Mouse (Mus musculus) neural tube, embryonic 10.5 days (tissue): ENCODE measurements at regions not wholly inside any gene's neighbourhood (a gene's known extent, or its start where the extent isn't known, plus 50 kb on each side); places are given as distances from the start of the nearest gene placed in this dataset.
"Not testable (repeated sequence)": the region's sequence is repeated elsewhere in the genome, so short reads cannot be mapped to it uniquely, and the experiment has no call there.

ENCODE experiments used
- DNase-seq: peaks from one replicate; pipeline ENCODE4 v3.0.0-alpha.2; 2017; ENCODE audit warnings: low spot score; ENCODE audit errors: extremely low spot score

DNA sequence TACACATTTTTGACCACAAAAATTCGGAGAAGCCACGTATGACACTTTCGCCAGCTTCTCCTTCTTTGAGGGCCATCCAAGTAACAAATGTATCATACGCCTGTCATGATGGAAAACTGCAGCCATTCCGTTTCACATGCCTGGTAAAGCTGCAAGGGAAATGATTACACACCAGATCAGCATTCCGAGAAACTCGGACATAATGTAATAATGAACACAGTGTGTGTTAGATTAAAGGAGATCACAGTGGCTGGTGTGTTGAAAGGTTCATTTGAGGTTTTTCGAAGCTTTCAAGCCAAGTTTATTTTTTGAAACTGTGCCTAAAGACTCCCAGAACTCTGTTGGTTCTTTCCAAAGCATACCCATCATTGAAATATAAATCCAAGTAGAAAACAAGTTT is 137.8 kb upstream of the Mad2l1 start:
- no peak for DNase-seq

DNA sequence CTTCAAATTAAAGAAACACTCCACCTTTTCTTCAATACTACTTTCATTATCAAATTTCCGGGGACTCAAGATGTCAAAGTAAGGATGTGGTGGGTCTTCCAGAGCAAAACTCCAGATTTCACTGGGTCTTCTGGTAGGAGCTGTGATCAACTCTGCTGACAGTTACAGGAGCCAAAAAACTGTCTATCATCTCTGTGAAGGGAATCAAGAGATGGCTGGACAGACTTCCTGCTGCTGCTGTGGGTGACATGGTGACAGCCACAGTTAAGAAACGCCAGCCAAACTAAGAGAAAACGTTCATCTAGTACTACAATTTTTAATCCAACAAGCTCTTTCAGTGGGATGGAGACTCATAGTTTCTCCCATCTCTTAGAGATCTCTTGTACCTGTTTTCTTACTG is 136.5 kb upstream of the Mad2l1 start:
- no peak for DNase-seq

DNA sequence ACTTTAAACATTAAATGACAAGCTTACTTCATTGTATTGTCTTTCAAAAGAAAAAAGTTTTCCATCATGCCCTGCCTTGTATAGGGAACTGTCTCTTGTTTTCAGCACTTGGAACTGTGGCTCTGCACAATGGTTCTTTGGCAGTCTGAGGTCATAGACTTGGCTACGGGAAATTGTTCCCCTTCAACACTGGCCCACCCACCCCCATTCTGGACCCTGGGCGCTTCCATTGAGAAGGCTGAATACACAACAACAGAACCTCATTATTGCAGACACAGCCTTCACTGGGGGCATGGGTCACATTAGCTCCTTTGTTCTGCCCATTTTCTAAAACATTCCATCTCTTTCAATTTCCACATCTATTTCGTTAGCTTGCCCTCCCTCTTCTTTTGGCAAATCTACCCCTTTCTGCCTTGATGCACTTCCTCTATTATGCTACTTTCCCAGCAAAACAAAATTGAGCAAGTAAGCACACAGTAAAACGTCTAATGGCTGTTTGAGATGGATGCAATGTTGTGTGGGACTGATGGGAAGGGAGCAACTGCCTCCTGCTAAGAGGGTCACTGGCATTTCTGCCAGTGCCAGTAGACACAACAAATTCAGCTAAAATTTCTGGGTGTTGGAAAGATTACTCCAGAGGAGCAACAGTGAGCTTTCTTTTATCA is 136.0 kb upstream of the Mad2l1 start:
- peak; percentile 26 for DNase-seq

DNA sequence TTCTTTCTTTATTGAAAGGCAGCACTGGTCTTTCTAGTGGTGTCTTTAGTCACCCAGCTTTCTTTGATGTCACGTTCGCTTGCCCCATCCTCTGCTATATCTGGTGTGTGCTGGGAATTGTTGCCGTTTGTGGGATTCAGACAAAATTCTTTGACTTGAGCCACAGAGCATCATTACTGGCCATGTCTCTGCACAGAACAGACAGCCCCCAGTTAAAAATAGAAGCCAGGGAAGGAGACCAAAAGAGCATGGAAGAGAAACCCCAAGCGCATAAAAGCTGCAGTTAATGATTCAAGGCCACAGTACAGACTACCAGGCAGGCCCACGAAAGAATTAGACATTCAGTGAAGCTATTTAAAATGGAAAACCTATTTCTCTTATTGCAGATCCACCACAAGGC is 133.7 kb upstream of the Mad2l1 start:
- DNase-seq, result no peak

GRCm38 (mm10) chr6:66401868-66402440 is 133.2 kb upstream of the Mad2l1 start:
- peak; percentile 22 for DNase-seq

- peak; percentile 28 for DNase-seq
These were observed 120.4 kb upstream of the Mad2l1 start for GRCm38 (mm10) chr6:66414822-66415221.

- peak; percentile 41 for DNase-seq
These were observed 115.6 kb upstream of the Mad2l1 start for GRCm38 (mm10) chr6:66419452-66420041.

- DNase-seq, result no peak
These were observed 106.8 kb upstream of the Mad2l1 start for GRCm38 (mm10) chr6:66428370-66428769.

GRCm38 (mm10) chr6:66450408-66450807 is 84.8 kb upstream of the Mad2l1 start:
- DNase-seq, result not testable (repeated sequence)

GRCm38 (mm10) chr6:66458172-66458571 is 77.0 kb upstream of the Mad2l1 start:
- no peak for DNase-seq

DNA sequence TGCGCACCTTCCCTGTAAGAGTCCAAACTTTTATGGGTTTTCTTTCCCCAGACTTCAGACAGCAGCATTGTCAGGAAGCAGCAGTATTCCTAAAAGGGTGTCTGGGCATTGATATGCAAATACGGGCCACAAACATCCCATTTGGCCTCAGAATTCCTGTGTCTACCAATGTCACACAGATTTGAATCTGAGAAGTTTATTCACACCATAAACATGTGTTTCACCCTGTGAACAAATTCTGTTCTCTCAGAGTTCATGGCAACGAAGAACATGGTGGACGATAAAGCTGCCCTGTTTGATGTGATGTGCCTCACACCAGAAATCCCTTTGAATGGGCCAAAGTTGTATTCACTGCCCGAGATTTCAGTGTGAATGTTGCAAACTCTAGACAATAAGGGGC is 70.7 kb upstream of the Mad2l1 start:
- DNase-seq, result no peak

DNA sequence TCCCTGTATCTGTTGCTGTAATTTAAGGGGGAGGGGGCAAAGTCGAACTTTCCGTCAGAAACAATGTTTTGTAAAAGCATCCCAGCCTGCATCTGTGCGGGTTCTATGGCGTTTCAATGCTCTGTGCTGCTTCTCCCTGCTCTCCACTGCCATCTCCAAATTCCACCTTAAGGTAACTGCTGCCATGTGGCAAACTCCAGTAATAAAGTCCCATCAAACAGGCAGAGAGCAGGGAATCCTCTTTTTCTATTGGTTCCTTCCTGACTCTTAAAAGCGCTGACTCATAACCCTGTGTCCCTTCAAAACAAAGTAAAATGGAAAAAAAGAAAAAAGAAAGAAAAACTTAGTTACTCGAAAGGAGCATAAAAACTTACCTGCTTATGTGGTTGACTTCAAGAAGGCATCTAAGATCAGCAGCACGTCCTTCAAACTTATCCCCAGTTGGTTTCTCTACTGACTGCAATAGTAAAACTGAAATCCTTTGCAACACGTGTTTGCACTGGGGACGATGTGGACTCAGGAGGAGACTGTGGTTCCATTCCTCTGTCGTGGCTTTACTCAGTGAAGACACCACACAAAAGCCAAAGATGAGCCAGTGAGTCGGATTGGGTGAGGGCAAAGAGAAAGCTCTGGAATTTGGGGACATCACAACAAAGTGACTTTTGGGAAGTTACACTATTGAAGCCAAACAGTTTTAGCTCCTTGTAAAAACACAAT is 69.9 kb upstream of the Mad2l1 start:
- DNase-seq, result no peak

- DNase-seq, result no peak
These were observed 68.4 kb upstream of the Mad2l1 start for GRCm38 (mm10) chr6:66466757-66467156.

- no peak for DNase-seq
These were observed 64.5 kb upstream of the Mad2l1 start for GRCm38 (mm10) chr6:66470627-66471249.

DNA sequence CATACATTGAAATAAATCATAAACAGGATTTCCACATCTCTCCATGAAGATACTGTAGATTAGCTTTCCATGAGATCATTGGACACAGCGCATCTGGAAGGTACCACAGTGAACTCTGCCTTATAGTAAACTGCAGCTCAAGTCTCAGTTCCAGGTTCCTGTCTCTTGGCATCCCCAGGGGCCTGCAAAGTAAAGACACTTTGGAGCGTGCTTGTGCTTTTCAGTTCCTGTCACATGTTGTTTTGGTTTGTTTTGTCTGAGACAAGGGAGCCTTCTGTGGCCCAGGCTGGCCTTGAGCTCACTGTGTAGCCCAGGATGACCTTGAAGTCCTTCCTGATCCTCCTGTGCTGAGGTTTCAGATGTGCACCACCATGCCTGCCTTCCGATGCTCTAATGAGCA is 63.4 kb upstream of the Mad2l1 start:
- no peak for DNase-seq

DNA sequence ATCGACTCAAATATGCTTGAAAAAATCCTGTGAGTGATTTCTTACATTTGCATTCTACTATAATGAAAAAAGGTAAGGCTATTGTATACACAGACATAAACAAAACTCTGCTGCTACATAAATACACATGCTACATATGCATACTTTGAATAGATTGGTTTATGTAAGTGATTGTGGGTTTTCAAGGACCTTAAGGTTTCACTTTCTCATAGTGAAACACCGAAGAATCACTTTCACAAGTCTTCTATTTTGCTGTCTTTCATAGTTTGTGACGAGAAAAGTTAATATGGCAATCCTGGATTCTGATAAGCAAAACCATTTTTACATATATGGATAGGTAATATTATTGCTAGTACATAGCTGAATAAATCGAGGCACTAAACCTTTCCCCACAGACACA is 62.5 kb upstream of the Mad2l1 start:
- no peak for DNase-seq

DNA sequence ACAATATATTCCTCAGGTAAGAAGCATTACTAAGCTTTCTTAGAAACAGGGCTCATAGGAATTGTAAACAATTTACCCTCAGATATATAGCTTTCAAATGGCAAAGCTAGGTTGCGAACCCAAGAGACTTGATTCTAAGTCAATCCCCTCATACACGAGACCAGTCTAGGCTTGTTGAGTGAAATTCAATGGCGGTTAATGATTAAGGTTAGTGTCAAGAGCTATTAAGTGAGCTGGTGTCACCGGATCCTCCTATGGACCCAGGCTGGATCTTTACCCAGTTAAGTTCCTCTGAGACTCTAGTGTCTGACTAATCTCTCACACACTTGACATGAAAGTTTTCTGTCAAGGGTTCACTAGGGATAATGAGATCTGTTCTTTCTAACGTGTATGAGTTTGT is 57.6 kb upstream of the Mad2l1 start:
- DNase-seq, result no peak

- peak; percentile 26 for DNase-seq
These were observed 56.7 kb upstream of the Mad2l1 start for GRCm38 (mm10) chr6:66478326-66478964.

DNA sequence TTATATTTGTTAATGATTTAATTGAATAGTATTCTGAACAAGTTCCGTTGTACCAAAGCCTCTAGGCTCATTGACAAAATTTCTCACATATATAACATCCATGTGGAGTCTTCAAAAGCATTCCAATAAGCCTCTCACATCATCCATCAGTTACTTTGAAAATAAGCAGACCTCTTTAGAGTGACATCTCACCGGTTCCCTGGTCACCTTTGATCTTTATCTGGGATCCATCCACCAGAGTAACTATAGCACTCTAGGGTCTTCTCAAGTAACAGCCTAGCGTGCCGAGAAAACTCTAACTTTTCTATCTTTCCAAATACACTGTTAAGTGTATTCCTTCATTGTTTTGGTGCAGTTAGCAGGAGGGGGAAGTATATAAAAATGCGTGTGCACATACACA is 55.6 kb upstream of the Mad2l1 start:
- no peak for DNase-seq

DNA sequence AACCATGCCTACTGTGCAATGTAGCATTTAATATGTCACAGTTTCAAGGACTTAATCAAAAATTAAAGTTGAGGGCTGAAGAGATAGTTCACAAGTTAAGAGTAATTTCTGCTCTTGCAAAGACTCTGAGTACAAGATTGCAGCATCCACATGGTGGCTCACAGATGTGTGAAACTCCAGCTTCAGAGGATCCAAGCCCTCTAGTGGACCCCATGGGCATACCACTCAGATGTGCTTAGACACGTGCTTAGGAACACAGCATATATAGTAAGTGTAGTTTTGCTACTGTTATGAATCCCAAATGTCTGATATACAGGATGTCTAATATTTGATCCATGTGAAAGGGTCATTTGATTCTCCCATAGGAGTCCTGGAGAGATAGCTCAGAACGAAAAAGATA is 55.0 kb upstream of the Mad2l1 start:
- DNase-seq, result no peak

DNA sequence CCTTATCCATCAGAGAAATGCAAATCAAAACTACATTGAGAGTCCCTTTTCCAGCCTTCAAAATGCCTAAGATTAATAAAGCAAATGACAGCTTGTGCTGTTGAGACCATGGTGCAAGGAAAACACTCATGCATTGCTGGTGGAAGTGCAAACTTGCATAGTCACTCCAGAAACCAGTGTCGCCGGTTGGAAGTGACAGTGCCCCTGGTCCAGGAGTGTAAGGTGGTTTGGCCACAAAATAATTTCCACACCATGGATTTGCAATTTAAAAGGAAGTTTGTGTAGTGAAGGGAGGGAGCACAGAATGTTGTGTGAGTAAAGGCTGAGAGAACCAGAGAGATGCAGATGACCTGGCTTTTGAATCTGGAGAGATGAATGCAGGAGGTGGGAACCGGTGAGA is 52.4 kb upstream of the Mad2l1 start:
- DNase-seq, result no peak
